Mouse (Mus musculus): ENCODE results near the gene Rnf43. TPM values are rescaled to one million over a fixed set of nuclear protein-coding genes. Genes with fewer than 3 reads are reported as not detected.
A peak's percentile ranks its signal among the peaks of the same experiment; 100 is the strongest.

The Rnf43 gene
- polyA plus RNA-seq, 1 experiment from 2014 or later: 0.70 TPM

DNA sequence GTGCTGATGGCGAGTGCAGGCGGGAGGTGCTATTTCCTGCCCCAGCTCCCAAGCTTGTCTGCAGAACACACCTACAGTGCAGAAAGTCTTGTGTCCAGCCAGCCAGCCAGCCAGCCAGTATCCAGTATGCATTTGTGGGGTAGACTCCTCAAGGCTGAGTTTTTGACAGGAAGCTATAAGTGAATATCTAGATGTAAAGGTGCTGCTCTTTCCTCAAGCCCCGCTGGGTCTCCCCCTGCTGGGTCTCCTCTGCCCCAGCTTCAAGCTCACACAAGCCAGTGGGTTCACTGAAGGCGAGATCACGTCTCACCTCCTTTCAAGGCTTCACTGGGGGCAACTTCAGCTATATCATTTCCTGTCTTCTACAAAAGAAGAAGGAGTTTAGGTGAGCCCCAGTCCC, 71.8 kb downstream of the Rnf43 start:
- no peak overlapping the region for H3K4me3 ChIP-seq (ENCODE audit: inconsistent target)
- H3K79me2 ChIP-seq (ENCODE audit: inconsistent target): peaks cover 20% of the 10 kb centered on the region
- H3K27ac ChIP-seq: no peak overlapping the region
- peaks cover under 1% of the 10 kb centered on the region; the same call in 1 of the 2 replicates for H3K36me3 ChIP-seq (ENCODE audit: inconsistent target)
- WGBS (ENCODE audit: missing documents): 47% methylated on average over 4 of the region's 5 CpGs

DNA sequence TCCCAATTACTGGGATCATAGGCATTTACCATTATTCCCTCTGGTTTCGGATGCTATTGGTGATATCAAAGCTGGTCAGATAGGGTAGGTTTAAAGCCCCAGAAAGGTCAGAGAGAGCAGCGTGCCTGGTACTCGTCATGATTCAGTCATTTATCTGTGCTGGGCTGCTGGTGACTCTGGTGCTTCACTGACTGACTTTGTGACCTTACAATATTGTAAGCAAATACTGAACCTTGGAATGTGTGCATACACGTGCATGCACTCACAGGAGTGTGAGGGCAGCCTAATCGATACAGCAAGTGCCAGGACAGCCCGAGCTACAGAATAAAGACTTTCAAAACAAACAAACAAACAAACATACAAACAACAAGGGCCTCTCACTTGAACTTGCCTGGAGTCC, 73.2 kb downstream of the Rnf43 start:
- WGBS (ENCODE audit: missing documents): 93% methylated on average over 6 of the region's 6 CpGs
- Histone ChIP-seq H3K36me3 (ENCODE audit: inconsistent target) (peaks cover 13% of the 10 kb centered on the region; the same call in 1 of the 2 replicates), H3K79me2 (ENCODE audit: inconsistent target) (peaks cover 33% of the 10 kb centered on the region), H3K4me3 (ENCODE audit: inconsistent target) (no peak overlapping the region), H3K27ac (no peak overlapping the region)

DNA sequence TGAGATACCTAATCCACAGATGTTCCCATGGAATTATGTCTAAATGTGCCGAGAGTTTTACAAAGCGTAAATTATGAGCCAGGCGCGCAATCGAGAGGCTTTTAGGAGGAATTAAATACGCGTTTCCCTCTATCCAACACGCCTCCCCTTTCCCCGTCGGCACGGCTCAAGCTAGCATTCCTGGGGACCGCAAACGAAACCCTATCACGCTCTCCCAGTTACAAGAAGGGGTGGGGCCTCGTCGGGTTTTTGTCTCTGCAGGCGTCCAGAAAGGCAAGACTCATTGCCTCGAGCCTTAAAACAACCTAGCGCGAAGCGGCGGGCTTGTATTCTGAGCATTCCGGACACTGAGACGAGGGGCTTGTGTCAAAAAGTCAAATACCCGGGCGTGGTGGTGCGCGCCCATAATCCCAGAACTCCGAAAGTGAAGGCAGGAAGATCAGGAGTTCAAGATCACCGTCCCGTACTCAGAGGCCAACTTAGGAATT, 74.2 kb downstream of the Rnf43 start:
- H3K79me2 ChIP-seq (ENCODE audit: inconsistent target): peaks cover 43% of the 10 kb centered on the region
- peak overlapping the region; percentile 63 for H3K27ac ChIP-seq
- H3K4me3 ChIP-seq (ENCODE audit: inconsistent target): peak overlapping the region; percentile 52
- WGBS (ENCODE audit: missing documents): 3% methylated on average over 29 of the region's 31 CpGs
- H3K36me3 ChIP-seq (ENCODE audit: inconsistent target): peaks cover 15% of the 10 kb centered on the region; the same call in 1 of the 2 replicates

DNA sequence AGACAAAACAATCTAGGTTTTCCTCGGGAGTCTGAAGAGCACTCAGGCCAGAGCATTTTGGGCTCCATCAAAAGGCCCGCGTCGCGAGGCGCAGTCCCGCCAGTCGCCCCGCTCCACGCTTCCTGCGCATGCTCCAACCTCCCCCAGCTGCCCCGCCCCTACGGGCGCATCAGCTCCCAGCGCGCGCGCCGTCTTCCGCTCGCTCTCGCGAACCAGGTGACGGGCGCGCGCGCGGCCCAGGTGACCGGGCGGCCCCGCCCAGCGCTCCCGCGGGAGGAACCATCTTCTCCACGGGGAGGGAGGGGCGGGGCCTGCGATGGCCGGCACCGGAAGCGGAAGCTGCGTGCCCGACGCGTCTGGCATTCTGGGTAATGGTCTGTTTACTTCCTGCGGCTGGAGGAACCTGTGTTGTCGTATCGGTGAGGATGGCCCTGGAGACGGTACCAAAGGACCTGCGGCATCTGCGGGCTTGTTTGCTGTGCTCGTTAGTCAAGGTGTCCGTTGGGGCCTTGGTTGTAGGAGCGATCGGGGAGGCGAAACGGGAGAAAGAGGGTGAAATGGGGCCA, 74.7 kb downstream of the Rnf43 start, which contains the start of gene Supt4a:
Gene Supt4a (plus strand): TSS at position 378 of the 566 bp plus-strand sequence.
- WGBS (ENCODE audit: missing documents): 3% methylated on average over 46 of the region's 57 CpGs
- Histone ChIP-seq H3K79me2 (ENCODE audit: inconsistent target) (peaks cover 49% of the 10 kb centered on the region), H3K4me3 (ENCODE audit: inconsistent target) (peak within 1 kb of the TSS; percentile 100), H3K27ac (peak within 1 kb of the TSS; percentile 68), H3K36me3 (ENCODE audit: inconsistent target) (peaks cover 21% of the 10 kb centered on the region; the same call in 1 of the 2 replicates)

DNA sequence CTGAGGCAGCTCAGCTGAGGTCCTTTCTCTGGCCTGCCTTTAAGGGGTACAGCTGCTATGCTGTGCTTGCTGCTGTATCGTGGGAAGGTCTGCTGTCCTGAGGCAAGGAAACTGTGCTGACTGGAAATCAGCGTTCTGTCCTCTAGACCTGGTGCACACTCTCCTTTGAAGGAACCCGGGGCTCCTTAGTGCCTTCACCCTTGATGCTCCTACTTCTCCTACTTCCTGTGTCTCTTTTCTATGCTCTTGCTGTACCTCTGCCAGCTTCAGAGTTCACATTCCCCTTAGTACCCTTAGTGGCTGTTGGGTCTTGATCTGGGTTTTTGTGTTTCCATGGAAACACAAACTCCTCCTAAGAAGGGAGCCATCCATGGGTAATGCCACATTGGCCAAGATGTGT, 81.2 kb downstream of the Rnf43 start:
- 94% methylated on average over 3 of the region's 3 CpGs for WGBS (ENCODE audit: missing documents)
- Histone ChIP-seq H3K4me3 (ENCODE audit: inconsistent target) (no peak overlapping the region), H3K36me3 (ENCODE audit: inconsistent target) (peaks cover 44% of the 10 kb centered on the region; the same call in 1 of the 2 replicates), H3K27ac (no peak overlapping the region), H3K79me2 (ENCODE audit: inconsistent target) (peaks cover 35% of the 10 kb centered on the region)

DNA sequence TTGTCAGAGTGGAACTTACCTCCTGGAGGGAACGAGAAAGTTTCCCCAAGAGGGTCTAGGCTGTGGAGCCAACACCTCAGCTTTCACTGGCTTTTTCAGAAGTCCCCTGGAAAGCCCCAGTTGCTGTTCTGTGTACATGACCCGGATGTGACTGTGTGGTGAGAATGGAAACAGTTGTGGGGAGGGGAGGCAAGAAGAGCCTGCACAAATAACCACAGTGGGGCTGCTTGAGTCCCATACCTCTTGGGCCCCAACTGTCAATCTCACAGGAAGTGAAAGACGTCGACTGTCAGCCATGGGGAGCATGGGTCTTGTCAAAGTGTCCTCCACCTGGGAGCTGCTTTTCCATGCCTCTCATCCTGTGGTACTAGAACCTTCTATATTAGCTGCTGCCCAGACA, 82.4 kb downstream of the Rnf43 start:
- peaks cover 38% of the 10 kb centered on the region; the same call in 1 of the 2 replicates for H3K36me3 ChIP-seq (ENCODE audit: inconsistent target)
- no peak overlapping the region for H3K27ac ChIP-seq
- WGBS (ENCODE audit: missing documents): 31% methylated on average over 4 of the region's 4 CpGs

DNA sequence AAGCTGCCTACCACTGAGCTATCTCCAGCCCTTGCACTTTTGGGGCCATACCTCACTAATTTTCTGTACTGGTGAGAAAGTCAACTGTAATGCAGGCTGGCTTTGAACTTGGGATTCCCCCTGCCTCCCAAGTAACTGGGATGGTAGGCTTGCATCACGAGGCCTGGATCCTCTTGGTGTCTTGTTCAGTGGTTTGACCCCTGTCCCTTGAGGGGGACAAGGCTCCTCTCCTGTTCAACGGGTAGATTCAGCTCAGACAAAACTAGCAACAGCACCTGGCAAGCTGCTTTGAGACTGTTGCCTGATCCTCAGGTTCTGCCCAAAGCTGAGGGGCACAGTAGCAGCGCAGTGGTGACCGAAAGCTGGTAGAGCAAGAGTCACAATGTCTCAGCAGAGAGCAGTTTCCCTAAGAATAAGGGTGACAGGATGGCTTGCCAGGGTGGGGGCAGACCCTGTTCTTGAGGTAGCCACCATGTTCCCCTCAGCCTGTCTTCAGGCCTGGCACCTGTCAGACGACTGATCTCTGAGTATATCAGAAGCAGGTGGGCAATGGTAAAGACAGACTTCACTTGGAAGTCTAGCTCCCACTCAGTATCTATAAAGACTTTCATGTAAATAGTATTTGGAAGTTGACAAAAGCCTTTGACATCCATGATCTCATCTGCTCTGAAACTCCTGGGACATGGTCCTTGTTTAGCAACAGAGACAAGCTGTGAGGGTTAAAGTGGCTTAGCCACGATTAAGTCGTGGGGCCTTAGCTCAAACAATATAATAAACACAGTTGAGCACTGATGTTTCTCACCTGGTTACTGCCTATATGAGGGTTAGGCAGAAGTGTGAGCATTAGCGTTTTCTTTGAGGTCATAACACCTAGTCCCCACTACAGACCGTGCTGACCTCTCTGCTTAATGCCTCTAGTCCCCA, 83.4 kb downstream of the Rnf43 start:
- Histone ChIP-seq H3K4me3 (ENCODE audit: inconsistent target) (no peak overlapping the region), H3K27ac (no peak overlapping the region), H3K36me3 (ENCODE audit: inconsistent target) (peaks cover 31% of the 10 kb centered on the region; the same call in 1 of the 2 replicates), H3K79me2 (ENCODE audit: inconsistent target) (peaks cover 13% of the 10 kb centered on the region; the same call in 1 of the 2 replicates)
- 89% methylated on average over 9 of the region's 9 CpGs for WGBS (ENCODE audit: missing documents)

More for the DNA sequence above, 82.4 kb downstream of the Rnf43 start:
- Histone ChIP-seq H3K4me3 (ENCODE audit: inconsistent target) (no peak overlapping the region), H3K79me2 (ENCODE audit: inconsistent target) (peaks cover 23% of the 10 kb centered on the region)

DNA sequence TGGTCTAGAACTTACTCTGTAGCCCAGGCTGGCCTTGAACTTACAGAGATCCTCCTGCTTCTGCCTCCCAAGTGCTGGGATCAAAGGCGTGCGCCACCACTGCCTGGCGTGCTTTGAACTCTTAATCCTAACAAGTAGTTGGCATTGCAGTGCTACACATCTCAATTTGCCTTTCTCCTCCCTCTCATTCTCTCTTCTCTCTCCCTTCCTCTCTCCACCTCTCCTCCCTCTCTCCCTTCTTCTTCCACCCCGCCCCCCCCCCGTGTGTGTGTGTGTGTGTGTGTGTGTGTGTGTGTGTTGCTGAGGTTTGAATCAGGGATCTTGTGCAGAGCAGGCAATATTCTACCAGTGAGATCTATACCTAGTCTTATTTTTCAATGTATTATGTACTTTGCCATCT, 84.8 kb downstream of the Rnf43 start:
- Histone ChIP-seq H3K4me3 (ENCODE audit: inconsistent target) (no peak overlapping the region), H3K79me2 (ENCODE audit: inconsistent target) (peaks cover 8% of the 10 kb centered on the region; the same call in 1 of the 2 replicates), H3K36me3 (ENCODE audit: inconsistent target) (peaks cover 22% of the 10 kb centered on the region; the same call in 1 of the 2 replicates), H3K27ac (no peak overlapping the region)
- 97% methylated on average over 3 of the region's 5 CpGs for WGBS (ENCODE audit: missing documents)

DNA sequence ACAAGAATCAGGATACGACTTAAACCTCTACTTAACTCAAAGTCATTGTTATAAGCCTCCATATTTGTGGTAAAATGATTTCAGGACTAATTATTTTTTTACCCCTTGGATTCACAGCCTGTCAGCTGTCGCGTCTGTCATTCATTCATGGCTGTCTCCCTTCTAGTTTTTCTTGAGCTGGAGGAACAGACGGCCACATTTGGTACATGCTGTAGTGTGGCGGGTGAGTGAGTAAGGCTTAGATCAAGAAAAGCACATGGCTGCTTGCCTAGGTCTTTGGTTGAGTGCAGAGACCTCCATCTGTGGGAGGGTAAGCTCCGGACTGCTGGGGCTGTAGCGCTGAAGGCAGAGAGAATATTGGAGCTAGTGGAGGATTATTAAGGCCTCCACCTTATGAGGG, 85.2 kb downstream of the Rnf43 start:
- Histone ChIP-seq H3K27ac (no peak overlapping the region), H3K36me3 (ENCODE audit: inconsistent target) (peaks cover 18% of the 10 kb centered on the region; the same call in 1 of the 2 replicates), H3K79me2 (ENCODE audit: inconsistent target) (peaks cover 12% of the 10 kb centered on the region; the same call in 1 of the 2 replicates), H3K4me3 (ENCODE audit: inconsistent target) (no peak overlapping the region)
- WGBS (ENCODE audit: missing documents): 100% methylated on average over 7 of the region's 7 CpGs

DNA sequence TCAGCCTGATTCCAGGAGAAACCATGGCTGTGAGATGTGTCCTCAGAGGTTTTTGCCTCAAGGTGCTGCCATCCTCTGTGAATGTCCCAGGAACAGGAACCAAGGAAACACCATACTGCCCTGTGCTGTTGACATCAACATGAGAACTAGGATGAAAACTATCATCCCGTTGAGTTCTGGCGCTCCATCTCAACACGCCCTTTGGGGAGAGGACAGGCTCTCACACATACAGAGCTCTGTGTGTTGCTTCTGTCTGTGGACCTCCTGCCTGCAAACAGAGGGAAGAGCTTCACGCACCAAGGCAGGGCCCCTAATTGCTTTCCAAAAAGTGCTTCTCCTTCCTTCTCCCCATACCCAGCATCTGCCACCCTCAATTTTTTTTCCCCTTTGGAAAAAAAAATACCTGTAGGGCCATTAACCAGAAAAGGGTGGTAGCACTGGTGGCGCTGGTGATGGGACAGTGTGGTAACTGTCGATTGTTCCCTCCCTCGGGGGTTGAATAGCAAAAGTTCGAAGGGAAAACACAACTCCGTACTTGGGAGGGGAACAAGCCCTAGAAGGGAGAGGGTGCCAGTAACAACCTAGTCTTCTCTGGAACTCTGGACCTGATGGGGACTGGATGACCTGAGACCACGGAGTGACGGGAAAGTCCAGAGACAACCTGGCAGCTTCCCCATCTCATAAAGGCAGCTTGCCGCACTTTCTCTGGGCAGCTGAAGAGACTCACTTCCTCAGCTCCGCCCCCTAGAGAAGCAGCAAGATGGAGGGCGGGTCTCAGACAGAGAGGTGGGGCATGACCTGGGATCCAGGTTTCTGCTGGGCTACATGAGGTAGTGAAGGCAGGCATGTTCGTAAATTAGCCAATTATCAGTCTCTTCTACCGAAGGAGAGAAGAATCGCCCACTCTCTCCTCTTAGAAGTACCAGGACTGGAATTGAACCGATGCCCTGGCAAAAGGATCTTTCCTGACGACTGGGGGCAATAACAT, 85.9 kb downstream of the Rnf43 start:
- 12% methylated on average over 18 of the region's 19 CpGs for WGBS (ENCODE audit: missing documents)
- peaks cover 14% of the 10 kb centered on the region; the same call in 1 of the 2 replicates for H3K36me3 ChIP-seq (ENCODE audit: inconsistent target)
- peak overlapping the region; percentile 38 for H3K4me3 ChIP-seq (ENCODE audit: inconsistent target)
- peaks cover 19% of the 10 kb centered on the region; the same call in 1 of the 2 replicates for H3K79me2 ChIP-seq (ENCODE audit: inconsistent target)
- H3K27ac ChIP-seq: peak overlapping the region; percentile 99

DNA sequence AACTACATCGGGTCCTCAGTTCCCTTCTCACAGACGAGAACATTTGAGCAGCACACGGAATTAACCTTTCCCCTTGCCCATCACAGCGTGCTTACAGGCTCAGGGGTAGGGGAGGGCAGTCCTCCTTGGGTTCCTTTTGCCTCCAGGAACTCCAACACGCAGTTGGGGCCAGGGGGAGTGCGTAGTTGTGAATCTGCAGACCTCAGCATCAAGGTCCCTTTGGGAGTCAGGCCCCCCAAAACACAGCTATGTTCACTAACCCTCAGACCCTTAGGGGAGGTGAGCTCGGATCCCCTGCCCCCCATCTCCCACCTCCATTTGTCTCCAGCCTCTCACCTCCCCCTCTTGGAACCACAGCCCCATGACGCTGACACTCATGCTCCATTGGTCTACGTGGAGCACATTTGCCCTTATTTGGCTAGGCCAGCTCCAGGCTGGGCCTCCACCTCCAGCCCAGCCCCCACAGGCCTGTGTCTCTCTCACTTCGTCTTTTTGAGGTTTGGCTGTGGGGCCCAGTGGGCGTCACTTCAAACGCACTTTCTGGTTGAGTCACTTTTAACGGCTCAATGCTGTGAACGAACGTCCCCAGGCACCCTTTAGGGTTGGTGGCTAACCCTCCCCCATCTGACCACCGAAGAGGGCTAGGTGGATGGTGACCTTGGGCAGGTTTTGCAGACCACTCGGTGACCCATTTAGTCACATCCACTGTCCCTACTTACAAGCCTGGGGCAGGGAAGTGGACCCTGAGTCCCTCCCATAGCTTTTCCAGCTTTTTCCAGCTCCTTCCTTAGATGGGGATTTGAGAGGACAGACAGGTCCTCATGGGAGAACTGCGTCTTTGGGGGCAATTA, 86.9 kb downstream of the Rnf43 start:
- peaks cover 4% of the 10 kb centered on the region; the same call in 1 of the 2 replicates for H3K36me3 ChIP-seq (ENCODE audit: inconsistent target)
- WGBS (ENCODE audit: missing documents): under 1% methylated on average over 18 of the region's 18 CpGs
- peak overlapping the region; percentile 38 for H3K4me3 ChIP-seq (ENCODE audit: inconsistent target)
- H3K79me2 ChIP-seq (ENCODE audit: inconsistent target): peaks cover 27% of the 10 kb centered on the region; the same call in 1 of the 2 replicates
- H3K27ac ChIP-seq: peak overlapping the region; percentile 99

DNA sequence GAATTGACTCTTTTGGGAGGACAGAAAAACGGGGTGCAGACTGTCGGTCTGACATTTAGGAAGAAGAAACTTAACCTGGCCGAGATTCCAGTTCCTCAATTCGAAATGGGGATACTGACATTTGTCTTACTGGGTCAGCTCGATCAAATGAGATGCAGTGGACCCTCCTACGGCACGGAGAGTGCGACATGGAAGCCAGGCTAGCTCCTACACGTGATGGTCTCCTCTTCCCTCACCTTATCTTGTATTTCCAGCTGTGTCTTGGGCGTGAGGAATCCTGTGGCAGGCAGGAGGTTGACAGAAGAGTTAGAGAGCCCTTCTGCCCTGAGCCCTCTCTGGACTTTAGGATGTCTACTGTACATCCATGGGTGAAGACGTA, 87.5 kb downstream of the Rnf43 start:
- Histone ChIP-seq H3K4me3 (ENCODE audit: inconsistent target) (peak overlapping the region; percentile 22; the same call in 1 of the 2 replicates), H3K36me3 (ENCODE audit: inconsistent target) (no peaks in the 10 kb centered on the region), H3K27ac (peak overlapping the region; percentile 99), H3K79me2 (ENCODE audit: inconsistent target) (peaks cover 33% of the 10 kb centered on the region; the same call in 1 of the 2 replicates)
- 3% methylated on average over 11 of the region's 11 CpGs for WGBS (ENCODE audit: missing documents)

DNA sequence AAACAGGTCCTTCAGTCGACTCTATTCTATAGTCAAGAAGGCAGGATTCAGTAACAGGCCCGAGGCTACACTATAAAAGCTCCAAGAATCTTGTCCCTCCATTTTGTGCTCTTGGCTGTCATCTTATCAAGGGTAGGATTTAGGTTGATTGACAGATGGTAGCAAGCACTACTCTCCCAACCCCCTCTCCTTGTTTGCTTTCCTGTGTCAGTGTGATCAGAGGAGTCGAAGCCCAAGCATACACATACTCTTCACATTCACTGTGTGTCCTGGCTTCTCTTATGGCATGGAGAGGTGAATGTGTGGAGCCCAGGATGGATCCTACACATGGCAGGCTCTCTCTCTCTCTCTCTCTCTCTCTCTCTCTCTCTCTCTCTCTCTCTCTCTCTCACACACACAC, 88.0 kb downstream of the Rnf43 start:
- H3K27ac ChIP-seq: peak overlapping the region; percentile 99
- 19% methylated on average over 3 of the region's 3 CpGs for WGBS (ENCODE audit: missing documents)
- no peak overlapping the region; the same call in 1 of the 2 replicates for H3K4me3 ChIP-seq (ENCODE audit: inconsistent target)
- H3K36me3 ChIP-seq (ENCODE audit: inconsistent target): no peaks in the 10 kb centered on the region
- H3K79me2 ChIP-seq (ENCODE audit: inconsistent target): peaks cover 36% of the 10 kb centered on the region
